Mouse (Mus musculus) thymus, adult 2 months (tissue): Measurements from ENCODE around the gene Irs2.

ENCODE experiments used
- CTCF ChIP-seq: fragments of 200-500 bp; IDR thresholded peaks from 2 replicates; pipeline ENCODE4 v1.5.1; 2012; ENCODE audit warnings: mild to moderate bottlenecking, control low read depth, low read length, moderate library complexity, borderline replicate concordance; ENCODE audit not compliant: control insufficient read depth, poor library complexity, insufficient read depth; ENCODE audit errors: extremely low read depth
- POLR2A ChIP-seq: fragments of 200-500 bp; IDR thresholded peaks from 2 replicates; pipeline ENCODE4 v1.6.1; 2012; ENCODE audit warnings: mild to moderate bottlenecking, low read length, control low read depth, moderate library complexity; ENCODE audit not compliant: control insufficient read depth, poor library complexity, insufficient read depth; ENCODE audit errors: extremely low read depth

- TF ChIP-seq POLR2A (no peak), CTCF (no peak)
These were observed 70.0 kb downstream of the Irs2 start for GRCm38 (mm10) chr8:10938284-10938683.
